Mouse (Mus musculus) heart, embryonic 13.5 days (tissue): Measurements from ENCODE around the gene Slc28a1. TPM values are rescaled to one million over a fixed set of nuclear protein-coding genes. Genes with fewer than 3 reads are reported as not detected.
A peak's percentile ranks its signal among the peaks of the same experiment; 100 is the strongest.

Source experiments
- ATAC-seq: fragments of 200-750 bp; cut with Nextera tagmentation; 2 replicates; pipeline ENCODE4 v1.8.0; 2017; ENCODE audit warnings: moderate TSS enrichment; ENCODE audit not compliant: insufficient number of reproducible peaks, low FRiP score, low TSS enrichment; ENCODE audit errors: extremely low read depth
- H3K27ac ChIP-seq: fragments of 300-500 bp; sonication (generic); replicated peaks from 2 replicates; pipeline ENCODE4 v1.5.1; 2015; ENCODE audit warnings: moderate library complexity, mild to moderate bottlenecking, inconsistent platforms
- H3K27me3 ChIP-seq: fragments of 300-500 bp; sonication (generic); replicated peaks from 2 replicates; pipeline ENCODE4 v1.6.1; 2015; ENCODE audit warnings: mild to moderate bottlenecking, inconsistent platforms
- H3K36me3 ChIP-seq: fragments of 300-500 bp; sonication (generic); 2 replicates; pipeline ENCODE4 v1.6.1; 2015; ENCODE audit warnings: mild to moderate bottlenecking, inconsistent platforms
- H3K4me1 ChIP-seq: fragments of 300-500 bp; sonication (generic); 2 replicates; pipeline ENCODE4 v1.6.1; 2015; ENCODE audit warnings: inconsistent platforms
- H3K4me2 ChIP-seq: fragments of 300-500 bp; sonication (generic); 2 replicates; pipeline ENCODE4 v1.6.1; 2015; ENCODE audit warnings: inconsistent platforms, mild to moderate bottlenecking, moderate library complexity
- H3K4me3 ChIP-seq: fragments of 300-500 bp; sonication (generic); 2 replicates; pipeline ENCODE4 v1.5.1; 2015; ENCODE audit warnings: moderate library complexity, mild to moderate bottlenecking, inconsistent platforms
- H3K9ac ChIP-seq: fragments of 300-500 bp; sonication (generic); 2 replicates; pipeline ENCODE4 v1.6.1; 2015; ENCODE audit warnings: inconsistent platforms, mild to moderate bottlenecking, moderate library complexity
- H3K9me3 ChIP-seq: fragments of 300-500 bp; sonication (generic); 2 replicates; pipeline ENCODE4 v1.6.1; 2016; ENCODE audit warnings: inconsistent platforms
- WGBS: fragments of 180-500 bp; shearing (Covaris S2); methylation state at CpG from one replicate; pipeline ENCODE4 v1.1.7; 2015; ENCODE audit warnings: mixed read lengths; 5-methylcytosine and 5-hydroxymethylcytosine counted together
- polyA plus RNA-seq: library from polyadenylated mRNA; unstranded; fragments of >200 nt; fragmentation: Nextera tagmentation; extraction: Ambion mirVana; gene quantifications from 2 replicates; pipeline ENCODE4 v1.2.1, GENCODE M21; 2015

Gene Slc28a1
- polyA plus RNA-seq, 1 experiment from 2014 or later, result 0.05 TPM

GRCm38 (mm10) chr7:81102854-81103253, 11.7 kb upstream of the Slc28a1 start:
- H3K4me2 ChIP-seq, result no peak overlapping the region
- no peak overlapping the region for H3K4me3 ChIP-seq
- ATAC-seq, result no peak
- no peak overlapping the region for H3K27ac ChIP-seq
- H3K9ac ChIP-seq, result no peak overlapping the region
- WGBS, result 81% methylated on average over 7 of the region's 7 CpGs
- no peaks in the 10 kb centered on the region for H3K4me1 ChIP-seq
- no peaks in the 10 kb centered on the region for H3K27me3 ChIP-seq
- H3K36me3 ChIP-seq, result peaks cover 70% of the 10 kb centered on the region
- no peaks in the 10 kb centered on the region for H3K9me3 ChIP-seq

- WGBS, result 61% methylated on average over 4 of the region's 4 CpGs
- H3K27me3 ChIP-seq, result no peaks in the 10 kb centered on the region
- ATAC-seq, result peak; percentile 11; the same call in 1 of the 2 replicates
- no peak overlapping the region for H3K27ac ChIP-seq
- no peaks in the 10 kb centered on the region for H3K9me3 ChIP-seq
- H3K36me3 ChIP-seq, result peaks cover 43% of the 10 kb centered on the region
- no peak overlapping the region for H3K9ac ChIP-seq
- no peak overlapping the region for H3K4me2 ChIP-seq
- no peak overlapping the region for H3K4me3 ChIP-seq
- H3K4me1 ChIP-seq, result peaks cover 17% of the 10 kb centered on the region
Measured at GRCm38 (mm10) chr7:81105525-81105924, 9.1 kb upstream of the Slc28a1 start.

GRCm38 (mm10) chr7:81108226-81108625, 6.4 kb upstream of the Slc28a1 start:
- WGBS, result 78% methylated on average over 5 of the region's 5 CpGs
- no peak for ATAC-seq
- no peak overlapping the region for H3K4me2 ChIP-seq
- H3K27me3 ChIP-seq, result no peaks in the 10 kb centered on the region
- H3K9ac ChIP-seq, result no peak overlapping the region
- no peak overlapping the region for H3K4me3 ChIP-seq
- no peaks in the 10 kb centered on the region for H3K9me3 ChIP-seq
- H3K4me1 ChIP-seq, result peaks cover 26% of the 10 kb centered on the region
- H3K36me3 ChIP-seq, result peaks cover 18% of the 10 kb centered on the region
- H3K27ac ChIP-seq, result no peak overlapping the region

- H3K27ac ChIP-seq, result peak overlapping the region; percentile 46
- no peaks in the 10 kb centered on the region for H3K27me3 ChIP-seq
- ATAC-seq, result 0 out of 2 replicates have a peak, but pooled peaks have one; percentile 17
- H3K4me3 ChIP-seq, result no peak overlapping the region
- H3K9ac ChIP-seq, result peak overlapping the region; percentile 48; the same call in 1 of the 2 replicates
- H3K4me1 ChIP-seq, result peaks cover 33% of the 10 kb centered on the region
- 43% methylated on average over 9 of the region's 9 CpGs for WGBS
- peaks cover 2% of the 10 kb centered on the region for H3K36me3 ChIP-seq
- no peak overlapping the region for H3K4me2 ChIP-seq
- no peaks in the 10 kb centered on the region for H3K9me3 ChIP-seq
Measured at GRCm38 (mm10) chr7:81109717-81110651, 4.6 kb upstream of the Slc28a1 start.

- no peak overlapping the region for H3K9ac ChIP-seq
- no peak for ATAC-seq
- H3K27ac ChIP-seq, result peak overlapping the region; percentile 46; the same call in 1 of the 2 replicates
- no peaks in the 10 kb centered on the region for H3K9me3 ChIP-seq
- 88% methylated on average over 4 of the region's 4 CpGs for WGBS
- H3K4me1 ChIP-seq, result peaks cover 34% of the 10 kb centered on the region
- H3K4me3 ChIP-seq, result no peak overlapping the region
- no peaks in the 10 kb centered on the region for H3K36me3 ChIP-seq
- no peak overlapping the region for H3K4me2 ChIP-seq
- no peaks in the 10 kb centered on the region for H3K27me3 ChIP-seq
Measured at GRCm38 (mm10) chr7:81110791-81111190, 3.8 kb upstream of the Slc28a1 start.

- no peaks in the 10 kb centered on the region for H3K27me3 ChIP-seq
- no peak for ATAC-seq
- WGBS, result 87% methylated on average over 2 of the region's 2 CpGs
Measured at GRCm38 (mm10) chr7:81111729-81112128, 2.9 kb upstream of the Slc28a1 start.

GRCm38 (mm10) chr7:81112686-81113360, 1.8 kb upstream of the Slc28a1 start:
- Histone ChIP-seq H3K27me3 (no peaks in the 10 kb centered on the region), H3K36me3 (no peaks in the 10 kb centered on the region), H3K4me3 (no peak overlapping the region), H3K9ac (peak overlapping the region; percentile 28; the same call in 1 of the 2 replicates), H3K27ac (no peak overlapping the region), H3K9me3 (no peaks in the 10 kb centered on the region), H3K4me2 (no peak overlapping the region), H3K4me1 (peaks cover 34% of the 10 kb centered on the region)
- no peak; the same call in 1 of the 2 replicates for ATAC-seq
- 41% methylated on average over 6 of the region's 6 CpGs for WGBS

More at GRCm38 (mm10) chr7:81111729-81112128, 2.9 kb upstream of the Slc28a1 start:
- Histone ChIP-seq H3K36me3 (no peaks in the 10 kb centered on the region), H3K27ac (no peak overlapping the region), H3K9ac (no peak overlapping the region), H3K4me1 (peaks cover 34% of the 10 kb centered on the region), H3K4me2 (no peak overlapping the region), H3K9me3 (no peaks in the 10 kb centered on the region), H3K4me3 (no peak overlapping the region)

- WGBS, result 56% methylated on average over 3 of the region's 3 CpGs
- H3K36me3 ChIP-seq, result no peaks in the 10 kb centered on the region
- no peak overlapping the region for H3K27ac ChIP-seq
- no peak overlapping the region for H3K4me2 ChIP-seq
- no peaks in the 10 kb centered on the region for H3K27me3 ChIP-seq
- no peak overlapping the region for H3K9ac ChIP-seq
- ATAC-seq, result no peak
- H3K9me3 ChIP-seq, result no peaks in the 10 kb centered on the region
- peaks cover 12% of the 10 kb centered on the region for H3K4me1 ChIP-seq
- H3K4me3 ChIP-seq, result no peak overlapping the region
Measured at GRCm38 (mm10) chr7:81121099-81121498, 6.5 kb downstream of the Slc28a1 start.

- no peak overlapping the region for H3K9ac ChIP-seq
- H3K4me2 ChIP-seq, result peak overlapping the region; percentile 29; the same call in 1 of the 2 replicates
Measured at GRCm38 (mm10) chr7:81122808-81123207, 8.2 kb downstream of the Slc28a1 start.

GRCm38 (mm10) chr7:81123553-81123952, 9.0 kb downstream of the Slc28a1 start:
- Histone ChIP-seq H3K36me3 (no peaks in the 10 kb centered on the region), H3K4me2 (peak overlapping the region; percentile 29; the same call in 1 of the 2 replicates), H3K4me3 (no peak overlapping the region), H3K4me1 (peaks cover 12% of the 10 kb centered on the region), H3K9me3 (no peaks in the 10 kb centered on the region), H3K27me3 (no peaks in the 10 kb centered on the region), H3K27ac (no peak overlapping the region), H3K9ac (no peak overlapping the region)
- 62% methylated on average over 5 of the region's 5 CpGs for WGBS
- ATAC-seq, result no peak

More at GRCm38 (mm10) chr7:81122808-81123207, 8.2 kb downstream of the Slc28a1 start:
- H3K27me3 ChIP-seq, result no peaks in the 10 kb centered on the region
- no peak overlapping the region for H3K4me3 ChIP-seq
- no peaks in the 10 kb centered on the region for H3K9me3 ChIP-seq
- no peak for ATAC-seq
- H3K4me1 ChIP-seq, result peaks cover 12% of the 10 kb centered on the region
- no peak overlapping the region for H3K27ac ChIP-seq
- H3K36me3 ChIP-seq, result no peaks in the 10 kb centered on the region
- 60% methylated on average over 2 of the region's 2 CpGs for WGBS

- H3K4me3 ChIP-seq, result no peak overlapping the region
- peak; percentile 35; the same call in 1 of the 2 replicates for ATAC-seq
Measured at GRCm38 (mm10) chr7:81124773-81125172, 10.2 kb downstream of the Slc28a1 start.

More at GRCm38 (mm10) chr7:81124773-81125172, 10.2 kb downstream of the Slc28a1 start:
- H3K4me2 ChIP-seq, result peak overlapping the region; percentile 31; the same call in 1 of the 2 replicates
- WGBS, result 64% methylated on average over 8 of the region's 8 CpGs
- H3K27me3 ChIP-seq, result no peaks in the 10 kb centered on the region
- no peaks in the 10 kb centered on the region for H3K9me3 ChIP-seq
- peaks cover 21% of the 10 kb centered on the region for H3K4me1 ChIP-seq
- H3K9ac ChIP-seq, result no peak overlapping the region
- H3K27ac ChIP-seq, result no peak overlapping the region
- no peaks in the 10 kb centered on the region for H3K36me3 ChIP-seq
